Mouse (Mus musculus): Measurements from ENCODE around the gene Dlk1.

DNA sequence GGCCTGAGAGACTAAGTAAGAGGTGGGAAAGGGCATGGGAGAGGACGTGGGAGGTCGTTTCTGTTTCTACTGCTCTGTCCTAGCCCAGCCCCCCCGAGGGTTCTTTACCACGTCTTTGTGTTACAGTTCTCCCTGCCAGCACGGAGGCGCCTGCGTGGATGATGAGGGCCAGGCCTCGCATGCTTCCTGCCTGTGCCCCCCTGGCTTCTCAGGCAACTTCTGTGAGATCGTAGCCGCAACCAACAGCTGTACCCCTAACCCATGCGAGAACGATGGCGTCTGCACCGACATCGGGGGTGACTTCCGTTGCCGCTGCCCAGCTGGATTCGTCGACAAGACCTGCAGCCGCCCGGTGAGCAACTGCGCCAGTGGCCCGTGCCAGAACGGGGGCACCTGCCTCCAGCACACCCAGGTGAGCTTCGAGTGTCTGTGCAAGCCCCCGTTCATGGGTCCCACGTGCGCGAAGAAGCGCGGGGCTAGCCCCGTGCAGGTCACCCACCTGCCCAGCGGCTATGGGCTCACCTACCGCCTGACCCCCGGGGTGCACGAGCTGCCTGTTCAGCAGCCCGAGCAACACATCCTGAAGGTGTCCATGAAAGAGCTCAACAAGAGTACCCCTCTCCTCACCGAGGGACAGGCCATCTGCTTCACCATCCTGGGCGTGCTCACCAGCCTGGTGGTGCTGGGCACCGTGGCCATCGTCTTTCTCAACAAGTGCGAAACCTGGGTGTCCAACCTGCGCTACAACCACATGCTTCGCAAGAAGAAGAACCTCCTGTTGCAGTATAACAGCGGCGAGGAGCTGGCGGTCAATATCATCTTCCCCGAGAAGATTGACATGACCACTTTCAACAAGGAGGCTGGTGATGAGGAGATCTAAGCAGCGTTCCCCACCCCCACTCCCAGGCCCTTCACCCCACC is 7.1 kb downstream of the Dlk1 start:
- no peak for TF ChIP-seq CTCF (IDR thresholded peaks at IDR 0.05; ENCODE audit: insufficient read depth, low read length)
- TF ChIP-seq POLR2A (IDR thresholded peaks at IDR 0.05; ENCODE audit: borderline replicate concordance, extremely low read depth, low read depth, low read length), result no peak
